Mouse (Mus musculus): ENCODE data around the gene Mrpl37. TPM values are rescaled to one million over a fixed set of nuclear protein-coding genes. Genes with fewer than 3 reads are reported as not detected.

Mrpl37 gene
- 48.8 TPM for polyA plus RNA-seq (2017; shearing (Covaris generic))

DNA sequence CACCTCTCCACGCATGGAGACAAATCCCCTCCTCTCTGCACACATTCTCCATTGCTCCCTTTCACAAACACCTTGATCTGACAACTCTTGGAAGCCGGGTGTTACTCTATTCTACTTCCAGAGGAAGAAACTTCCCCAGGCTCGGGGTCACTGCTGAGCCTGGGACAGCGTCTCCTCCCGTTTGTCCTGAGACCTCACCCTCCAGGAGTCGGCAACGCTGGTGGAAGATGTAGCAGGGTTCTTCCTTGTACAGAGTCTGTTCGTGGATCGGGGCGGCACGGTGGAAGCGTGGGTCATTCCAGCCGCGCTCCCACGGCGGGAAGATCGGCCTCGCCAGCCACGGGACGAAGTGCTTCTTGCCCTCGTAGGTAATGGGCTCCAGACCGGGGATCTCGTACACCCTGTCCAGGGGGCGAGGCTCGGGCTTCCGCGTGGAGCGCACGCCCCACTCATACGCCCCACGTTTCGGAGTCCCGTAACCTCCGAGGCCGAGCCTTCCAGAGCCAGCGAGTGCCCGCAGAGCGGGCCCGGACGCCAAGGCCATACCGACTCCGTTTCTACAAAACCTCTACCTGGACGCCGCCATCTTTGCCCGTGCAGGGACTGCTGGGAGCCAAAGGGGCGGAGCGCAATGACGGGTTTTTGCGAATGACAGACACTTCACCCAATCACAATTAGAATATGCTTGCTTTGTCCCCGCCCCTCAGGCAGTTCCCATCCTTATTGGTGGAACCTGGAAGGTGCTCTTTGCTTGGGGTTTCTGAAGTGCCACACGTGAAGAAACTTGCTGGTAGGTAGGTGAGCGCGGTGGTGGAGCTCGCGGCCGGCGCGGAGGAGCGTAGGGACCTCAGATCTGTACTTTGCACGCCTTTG lies at the start of gene Mrpl37, which contains the start of gene Cyb5rl:
Mrpl37 (minus strand) TSS at position 617 of the 873 bp plus-strand sequence.
Cyb5rl (plus strand) TSS at position 737 of the 873 bp plus-strand sequence.

DNA sequence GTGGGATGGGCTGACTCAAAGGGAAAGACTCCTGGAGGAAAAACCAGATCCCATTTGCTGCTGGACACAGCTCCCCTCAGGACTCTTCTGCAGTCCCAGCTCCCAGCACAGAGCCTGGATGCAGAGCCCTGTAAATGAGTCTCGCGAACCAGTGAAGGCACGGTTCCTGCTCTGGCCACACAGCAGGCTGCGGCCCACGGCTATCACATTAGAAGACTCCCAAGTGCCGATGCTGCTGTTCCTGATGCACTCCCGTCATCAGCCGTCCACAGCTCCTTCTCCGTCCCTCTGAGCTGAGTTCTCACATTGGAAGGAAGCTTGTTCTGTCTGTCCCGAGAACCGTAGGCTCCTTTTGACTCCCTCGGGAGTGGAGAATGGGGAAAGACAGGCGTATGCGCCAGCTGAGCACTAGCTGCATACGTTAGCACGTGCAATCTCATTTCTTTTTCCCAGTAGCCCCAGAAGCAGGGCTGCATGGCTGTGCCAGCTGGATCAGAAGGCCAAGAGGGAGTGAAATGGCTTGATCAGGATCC lies 30.2 kb upstream of the Mrpl37 start, which contains the start of gene Cdcp2:
Cdcp2 (plus strand) TSS at position 51 of the 533 bp plus-strand sequence.

Other genes with a start within 250 kb of the Mrpl37 start
- 54.1 TPM for gene Ssbp3, start 156.2 kb downstream of the Mrpl37 start, polyA plus RNA-seq (2017; shearing (Covaris generic))
- gene Cyb5rl, start 120 bp upstream of the Mrpl37 start, polyA plus RNA-seq (2017; shearing (Covaris generic)), result 7.8 TPM
- gene Cdcp2, start 30.0 kb upstream of the Mrpl37 start, polyA plus RNA-seq (2017; shearing (Covaris generic)), result not detected
- 244 TPM for gene Tmem59, start 111.5 kb upstream of the Mrpl37 start, polyA plus RNA-seq (2017; shearing (Covaris generic))
- 14.4 TPM for gene Tceanc2, start 112.2 kb upstream of the Mrpl37 start, polyA plus RNA-seq (2017; shearing (Covaris generic))
- gene Ldlrad1, start 142.3 kb upstream of the Mrpl37 start, polyA plus RNA-seq (2017; shearing (Covaris generic)), result not detected
- gene Lrrc42, start 186.7 kb upstream of the Mrpl37 start, polyA plus RNA-seq (2017; shearing (Covaris generic)), result 12.8 TPM
- gene Hspb11, start 186.7 kb upstream of the Mrpl37 start, polyA plus RNA-seq (2017; shearing (Covaris generic)), result 9.1 TPM
- not detected for gene Dio1, start 240.3 kb upstream of the Mrpl37 start, polyA plus RNA-seq (2017; shearing (Covaris generic))
- 53.7 TPM for gene Yipf1, start 247.5 kb upstream of the Mrpl37 start, polyA plus RNA-seq (2017; shearing (Covaris generic))